Mouse (Mus musculus) testis, adult 2 months (tissue): ENCODE data around the gene Slc6a18.

Source experiments
- CTCF ChIP-seq: fragments of 200-500 bp; IDR thresholded peaks from 2 replicates; pipeline ENCODE4 v1.5.1; 2012; ENCODE audit warnings: low read depth, mild to moderate bottlenecking, inconsistent platforms, low read length, moderate library complexity; ENCODE audit not compliant: control insufficient read depth, insufficient read depth, insufficient replicate concordance
- POLR2A ChIP-seq: fragments of 200-500 bp; IDR thresholded peaks from 2 replicates; pipeline ENCODE4 v1.6.1; 2012; ENCODE audit warnings: low read depth, mild to moderate bottlenecking, inconsistent platforms, low read length, moderate library complexity; ENCODE audit not compliant: control insufficient read depth

- TF ChIP-seq CTCF (no peak), POLR2A (no peak)
These were observed 36.2 kb upstream of the Slc6a18 start for GRCm38 (mm10) chr13:73714020-73714419.
